Mouse (Mus musculus) stomach, embryonic 14.5 days (tissue): ENCODE results near the gene Optc. TPM values are rescaled to one million over a fixed set of nuclear protein-coding genes. Genes with fewer than 3 reads are reported as not detected.

Experiments
- ATAC-seq: fragments of 200-750 bp; cut with Nextera tagmentation; 2 replicates; pipeline ENCODE4 v1.8.0; 2017; ENCODE audit warnings: low read depth, moderate TSS enrichment; ENCODE audit not compliant: insufficient number of reproducible peaks, insufficient read depth, low FRiP score
- H3K27ac ChIP-seq: fragments of 300-500 bp; sonication (generic); 2 replicates; pipeline ENCODE4 v1.5.1; 2014; ENCODE audit warnings: mild to moderate bottlenecking, low read length, moderate library complexity, mixed read lengths
- H3K27me3 ChIP-seq: fragments of 300-500 bp; sonication (generic); 2 replicates; pipeline ENCODE4 v1.6.1; 2014; ENCODE audit warnings: low read length, control low read depth, mixed read lengths; ENCODE audit not compliant: control insufficient read depth, insufficient read depth
- H3K36me3 ChIP-seq: fragments of 300-500 bp; sonication (generic); 2 replicates; pipeline ENCODE4 v1.6.1; 2014; ENCODE audit warnings: mild to moderate bottlenecking, control low read depth, low read length, moderate library complexity, mixed read lengths; ENCODE audit not compliant: control insufficient read depth, insufficient read depth
- H3K4me1 ChIP-seq: fragments of 300-500 bp; sonication (generic); 2 replicates; pipeline ENCODE4 v1.6.1; 2014; ENCODE audit warnings: low read length, control low read depth, mixed read lengths; ENCODE audit not compliant: control insufficient read depth, insufficient read depth
- H3K4me2 ChIP-seq: fragments of 300-500 bp; sonication (generic); replicated peaks from 2 replicates; pipeline ENCODE4 v1.6.1; 2014; ENCODE audit warnings: low read depth, low read length, control low read depth
- H3K4me3 ChIP-seq: fragments of 300-500 bp; sonication (generic); 2 replicates; pipeline ENCODE4 v1.5.1; 2014; ENCODE audit warnings: low read depth, low read length, control low read depth
- H3K9ac ChIP-seq: fragments of 300-500 bp; sonication (generic); replicated peaks from 2 replicates; pipeline ENCODE4 v1.6.1; 2014; ENCODE audit warnings: low read depth, mild to moderate bottlenecking, control low read depth, low read length, moderate library complexity, mixed read lengths
- H3K9me3 ChIP-seq: fragments of 300-500 bp; sonication (generic); 2 replicates; pipeline ENCODE4 v1.6.1; 2016; ENCODE audit warnings: low read depth, low read length, control low read depth; ENCODE audit not compliant: control insufficient read depth
- WGBS: fragments of 180-500 bp; shearing (Covaris S2); extraction: QIAGEN DNeasy Blood & Tissue Kit; methylation state at CpG from one replicate; pipeline ENCODE4 v1.1.7; 2014; 5-methylcytosine and 5-hydroxymethylcytosine counted together
- polyA plus RNA-seq: library from polyadenylated mRNA; unstranded; fragments of >200 nt; fragmentation: Nextera tagmentation; extraction: Ambion mirVana; gene quantifications from 2 replicates; pipeline ENCODE4 v1.2.1, GENCODE M21; 2014

Gene Optc
- polyA plus RNA-seq, 1 experiment from 2014 or later: 1.8 TPM

GRCm38 (mm10) chr1:133940481-133941092 is 32.8 kb upstream of the Optc start:
- no peak for ATAC-seq
- H3K27ac ChIP-seq: no peak overlapping the region

GRCm38 (mm10) chr1:133939708-133940107 is 31.9 kb upstream of the Optc start:
- Histone ChIP-seq H3K27me3 (no peaks in the 10 kb centered on the region), H3K27ac (no peak overlapping the region), H3K9ac (no peak overlapping the region), H3K36me3 (no peaks in the 10 kb centered on the region), H3K4me1 (peaks cover 3% of the 10 kb centered on the region; the same call in 1 of the 2 replicates), H3K4me3 (no peak overlapping the region), H3K9me3 (peaks cover 3% of the 10 kb centered on the region; the same call in 1 of the 2 replicates), H3K4me2 (no peak overlapping the region)
- WGBS: 85% methylated on average over 8 of the region's 8 CpGs
- ATAC-seq: no peak

More at GRCm38 (mm10) chr1:133940481-133941092, 32.8 kb upstream of the Optc start:
- Histone ChIP-seq H3K9ac (no peak overlapping the region), H3K36me3 (no peaks in the 10 kb centered on the region), H3K9me3 (peaks cover 3% of the 10 kb centered on the region; the same call in 1 of the 2 replicates), H3K27me3 (no peaks in the 10 kb centered on the region), H3K4me1 (peaks cover 3% of the 10 kb centered on the region; the same call in 1 of the 2 replicates), H3K4me3 (no peak overlapping the region), H3K4me2 (no peak overlapping the region)
- WGBS: 80% methylated on average over 3 of the region's 3 CpGs

GRCm38 (mm10) chr1:133936169-133936568 is 28.4 kb upstream of the Optc start:
- WGBS: 91% methylated on average over 3 of the region's 3 CpGs

GRCm38 (mm10) chr1:133934354-133934963 is 26.7 kb upstream of the Optc start:
- Histone ChIP-seq H3K36me3 (no peaks in the 10 kb centered on the region), H3K4me3 (no peak overlapping the region), H3K9ac (no peak overlapping the region), H3K27me3 (no peaks in the 10 kb centered on the region), H3K9me3 (no peaks in the 10 kb centered on the region), H3K4me2 (no peak overlapping the region), H3K27ac (no peak overlapping the region), H3K4me1 (peaks cover 5% of the 10 kb centered on the region; the same call in 1 of the 2 replicates)
- ATAC-seq: no peak
- 80% methylated on average over 10 of the region's 10 CpGs for WGBS

More at GRCm38 (mm10) chr1:133936169-133936568, 28.4 kb upstream of the Optc start:
- Histone ChIP-seq H3K27me3 (no peaks in the 10 kb centered on the region), H3K9me3 (no peaks in the 10 kb centered on the region), H3K9ac (no peak overlapping the region), H3K4me1 (peaks cover 5% of the 10 kb centered on the region; the same call in 1 of the 2 replicates), H3K4me2 (no peak overlapping the region), H3K4me3 (no peak overlapping the region), H3K27ac (no peak overlapping the region), H3K36me3 (no peaks in the 10 kb centered on the region)
- ATAC-seq: no peak

- 47% methylated on average over 14 of the region's 14 CpGs for WGBS
- no peaks in the 10 kb centered on the region for H3K9me3 ChIP-seq
Measured at GRCm38 (mm10) chr1:133933301-133934195, 25.7 kb upstream of the Optc start.

GRCm38 (mm10) chr1:133929980-133930379 is 22.2 kb upstream of the Optc start:
- no peak overlapping the region for H3K27ac ChIP-seq

More at GRCm38 (mm10) chr1:133933301-133934195, 25.7 kb upstream of the Optc start:
- Histone ChIP-seq H3K27me3 (no peaks in the 10 kb centered on the region), H3K4me3 (no peak overlapping the region), H3K36me3 (no peaks in the 10 kb centered on the region), H3K4me1 (peaks cover 5% of the 10 kb centered on the region; the same call in 1 of the 2 replicates), H3K4me2 (no peak overlapping the region), H3K9ac (no peak overlapping the region), H3K27ac (no peak overlapping the region)
- ATAC-seq: no peak

GRCm38 (mm10) chr1:133925223-133925622 is 17.4 kb upstream of the Optc start:
- Histone ChIP-seq H3K27ac (no peak overlapping the region), H3K4me3 (no peak overlapping the region), H3K9me3 (no peaks in the 10 kb centered on the region; the same call in 1 of the 2 replicates), H3K27me3 (no peaks in the 10 kb centered on the region), H3K4me2 (no peak overlapping the region), H3K36me3 (no peaks in the 10 kb centered on the region), H3K4me1 (peaks cover 13% of the 10 kb centered on the region), H3K9ac (no peak overlapping the region)
- WGBS: 88% methylated on average over 3 of the region's 3 CpGs
- ATAC-seq: no peak

More at GRCm38 (mm10) chr1:133929980-133930379, 22.2 kb upstream of the Optc start:
- ATAC-seq: no peak
- Histone ChIP-seq H3K4me1 (peaks cover 5% of the 10 kb centered on the region; the same call in 1 of the 2 replicates), H3K36me3 (no peaks in the 10 kb centered on the region), H3K27me3 (no peaks in the 10 kb centered on the region), H3K4me3 (no peak overlapping the region), H3K9ac (no peak overlapping the region), H3K9me3 (no peaks in the 10 kb centered on the region; the same call in 1 of the 2 replicates), H3K4me2 (no peak overlapping the region)
- 53% methylated on average over 3 of the region's 3 CpGs for WGBS
